Mouse (Mus musculus): ENCODE data around the gene Apoc1.

The Apoc1 gene

GRCm38 (mm10) chr7:19691873-19692865, at the start of gene Apoc1:
TSS of gene Apoc1 (minus strand) at chr7:19692660.
- DNase-seq (ENCODE audit: extremely low read depth, low read depth): no peak

- no peak for DNase-seq (ENCODE audit: extremely low read depth, low read depth)
Observed at GRCm38 (mm10) chr7:19741329-19742031, 49.0 kb upstream of the Apoc1 start.

GRCm38 (mm10) chr7:19740269-19740668, 47.8 kb upstream of the Apoc1 start:
- no peak for DNase-seq (ENCODE audit: extremely low read depth, low read depth)

GRCm38 (mm10) chr7:19738771-19739170, 46.3 kb upstream of the Apoc1 start:
- DNase-seq (ENCODE audit: extremely low read depth, low read depth): no peak

- DNase-seq (ENCODE audit: extremely low read depth, low read depth): peak; percentile 93
Observed at GRCm38 (mm10) chr7:19736389-19737057, 44.1 kb upstream of the Apoc1 start.

- DNase-seq (ENCODE audit: extremely low read depth, low read depth): no peak
Observed at GRCm38 (mm10) chr7:19734178-19734666, 41.8 kb upstream of the Apoc1 start.

- no peak for DNase-seq (ENCODE audit: extremely low read depth, low read depth)
Observed at GRCm38 (mm10) chr7:19726541-19726940, 34.1 kb upstream of the Apoc1 start.

GRCm38 (mm10) chr7:19724167-19724566, 31.7 kb upstream of the Apoc1 start:
- no peak for DNase-seq (ENCODE audit: extremely low read depth, low read depth)

- no peak for DNase-seq (ENCODE audit: extremely low read depth, low read depth)
Observed at GRCm38 (mm10) chr7:19722754-19723195, 30.3 kb upstream of the Apoc1 start.

- no peak for DNase-seq (ENCODE audit: extremely low read depth, low read depth)
Observed at GRCm38 (mm10) chr7:19719200-19719599, 26.7 kb upstream of the Apoc1 start.

- DNase-seq (ENCODE audit: extremely low read depth, low read depth): no peak
Observed at GRCm38 (mm10) chr7:19718297-19718952, 26.0 kb upstream of the Apoc1 start.

GRCm38 (mm10) chr7:19717346-19717745, 24.9 kb upstream of the Apoc1 start:
- no peak for DNase-seq (ENCODE audit: extremely low read depth, low read depth)

GRCm38 (mm10) chr7:19716822-19717221, 24.4 kb upstream of the Apoc1 start:
- no peak for DNase-seq (ENCODE audit: extremely low read depth, low read depth)

GRCm38 (mm10) chr7:19716055-19716682, 23.7 kb upstream of the Apoc1 start:
- no peak for DNase-seq (ENCODE audit: extremely low read depth, low read depth)

GRCm38 (mm10) chr7:19715239-19716054, 23.0 kb upstream of the Apoc1 start, which contains the start of gene Tomm40:
TSS of gene Tomm40 (minus strand) at chr7:19715438.
- peak; percentile 100 for DNase-seq (ENCODE audit: extremely low read depth, low read depth)

- DNase-seq (ENCODE audit: extremely low read depth, low read depth): no peak
Observed at GRCm38 (mm10) chr7:19714836-19715235, 22.4 kb upstream of the Apoc1 start.

- no peak for DNase-seq (ENCODE audit: extremely low read depth, low read depth)
Observed at GRCm38 (mm10) chr7:19713598-19713997, 21.1 kb upstream of the Apoc1 start.

GRCm38 (mm10) chr7:19713196-19713595, 20.7 kb upstream of the Apoc1 start:
- DNase-seq (ENCODE audit: extremely low read depth, low read depth): no peak

GRCm38 (mm10) chr7:19712414-19712813, 20.0 kb upstream of the Apoc1 start:
- DNase-seq (ENCODE audit: extremely low read depth, low read depth): no peak

- DNase-seq (ENCODE audit: extremely low read depth, low read depth): no peak
Observed at GRCm38 (mm10) chr7:19710650-19711049, 18.2 kb upstream of the Apoc1 start.
